Mouse (Mus musculus): ENCODE results near the gene Dennd5b.
"Not testable (repeated sequence)": the region's sequence is repeated elsewhere in the genome, so short reads cannot be mapped to it uniquely, and the experiment has no call there.

Dennd5b gene

GRCm38 (mm10) chr6:149101076-149101942 lies at the start of gene Dennd5b:
Dennd5b (minus strand) TSS chr6:149101680.
- peak; percentile 75 for DNase-seq (ENCODE audit: low spot score)

DNA sequence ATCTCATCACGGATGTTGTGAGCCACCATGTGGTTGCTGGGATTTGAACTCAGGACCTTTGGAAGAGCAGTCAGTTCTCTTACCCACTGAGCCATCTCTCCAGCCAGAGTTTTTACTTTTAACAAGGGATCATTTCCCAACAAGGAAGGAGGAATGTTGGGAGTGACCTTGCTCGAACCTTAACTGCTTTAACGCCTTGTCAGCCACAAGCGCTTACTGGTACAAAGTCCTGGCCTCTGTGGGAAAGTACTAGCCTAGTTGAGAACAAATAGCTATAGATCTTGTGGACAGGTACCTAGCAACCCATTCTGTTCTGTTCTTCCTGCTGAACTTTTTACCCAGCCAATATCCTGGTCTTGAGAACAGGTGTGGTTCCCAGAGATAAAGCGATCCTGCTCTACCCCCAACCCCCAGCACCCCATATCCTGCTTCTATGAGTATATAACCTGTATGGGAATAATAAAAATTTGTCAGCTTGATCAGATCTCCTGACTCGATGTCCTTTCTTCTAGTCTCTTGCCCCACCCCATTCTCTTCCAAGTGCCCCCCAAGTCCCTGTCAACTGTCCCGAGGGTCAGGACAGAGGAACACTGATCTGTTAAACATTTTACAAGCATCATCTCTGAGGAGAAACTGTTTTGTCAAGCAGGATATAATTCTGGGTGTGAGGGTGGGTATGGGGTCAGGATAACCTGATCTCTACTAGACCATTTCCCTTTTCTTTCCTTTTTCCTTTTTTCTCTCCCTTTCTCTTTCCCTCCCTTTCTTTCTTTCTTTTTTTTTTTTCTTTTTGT lies 47.2 kb upstream of the Dennd5b start:
- DNase-seq (ENCODE audit: low spot score) = peak; percentile 18

- no peak for DNase-seq (ENCODE audit: low spot score)
Measured at GRCm38 (mm10) chr6:149145143-149145542, 43.7 kb upstream of the Dennd5b start.

DNA sequence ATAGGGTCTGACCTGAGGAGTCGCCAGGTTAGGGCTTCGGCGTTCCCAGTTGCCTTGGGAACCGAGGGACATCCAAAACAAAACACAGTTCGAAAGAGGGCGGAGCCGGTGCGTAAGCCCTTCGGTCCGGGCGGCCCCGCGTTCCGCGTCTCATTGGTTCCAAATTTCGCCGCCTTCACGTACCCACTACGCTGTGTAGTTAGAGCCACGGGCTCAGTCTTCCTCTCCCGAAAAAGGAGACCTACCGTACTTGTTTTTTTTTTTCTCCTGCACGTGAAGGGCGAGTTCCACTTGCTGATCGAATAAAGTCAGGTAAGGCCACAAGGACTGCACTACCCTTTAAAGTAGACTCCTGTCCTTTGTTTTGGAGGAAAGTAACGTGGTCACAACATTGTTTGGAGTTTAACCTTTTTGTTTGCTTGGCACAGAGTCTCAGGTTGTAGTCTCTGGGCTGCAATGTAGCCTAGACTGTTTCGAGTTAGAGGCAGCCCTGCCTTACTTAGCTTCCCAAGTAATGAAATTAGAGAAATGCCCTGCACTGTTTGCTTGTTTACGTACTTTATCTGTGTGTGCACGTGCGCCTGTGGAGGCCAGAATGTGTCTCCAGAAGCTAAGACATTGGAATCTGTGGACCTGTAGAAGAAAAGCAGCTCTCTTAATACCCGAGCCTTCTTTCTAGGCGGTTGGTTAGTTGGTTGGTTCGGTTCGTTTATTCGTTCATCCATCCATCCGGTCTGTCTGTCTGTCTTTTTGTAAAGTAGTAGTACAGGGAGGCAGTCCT lies 40.1 kb upstream of the Dennd5b start:
- DNase-seq (ENCODE audit: low spot score) = peak; percentile 91

DNA sequence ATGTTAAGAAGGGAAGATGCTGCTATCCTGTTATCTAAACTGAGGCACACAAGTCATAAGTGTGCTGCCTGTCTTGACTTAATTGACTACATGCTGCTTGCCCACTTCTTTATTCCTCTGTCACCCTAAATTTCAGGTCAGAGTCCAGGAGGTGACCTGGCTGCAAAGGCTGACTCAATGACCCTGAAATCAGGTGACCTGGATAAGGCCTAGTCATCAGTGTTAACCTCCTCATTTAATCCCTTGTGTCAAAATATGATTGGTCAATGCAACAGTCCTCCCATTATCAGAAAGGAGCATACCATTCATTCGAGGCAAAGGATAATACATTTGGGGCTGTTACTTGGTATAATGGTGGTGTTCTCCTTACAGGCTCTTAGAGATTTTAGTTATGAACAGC lies 38.0 kb upstream of the Dennd5b start, which contains the start of gene Etfbkmt:
Etfbkmt (plus strand) TSS at position 379 of the 400 bp plus-strand sequence.
- no peak for DNase-seq (ENCODE audit: low spot score)

- no peak for DNase-seq (ENCODE audit: low spot score)
Measured at GRCm38 (mm10) chr6:149139011-149139410, 37.5 kb upstream of the Dennd5b start.

DNA sequence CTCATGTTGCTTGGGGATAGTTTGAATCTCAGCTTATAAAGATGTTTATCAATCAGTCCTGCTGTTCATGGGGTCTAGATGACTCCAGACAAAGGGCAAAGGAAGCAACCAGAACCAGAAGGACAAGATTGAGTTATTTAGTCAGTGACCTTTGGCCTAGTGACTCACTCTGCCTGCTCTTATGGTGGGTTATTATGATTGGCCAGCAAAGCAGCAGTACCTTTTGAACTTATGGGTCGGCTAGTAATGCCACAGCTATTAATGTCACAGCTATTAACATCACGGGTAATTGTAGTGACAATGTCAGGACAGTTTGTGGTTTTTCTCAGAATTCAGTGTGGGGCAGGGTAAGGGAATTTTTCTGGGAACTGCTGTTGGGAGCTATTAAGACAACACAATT lies 36.5 kb upstream of the Dennd5b start:
- DNase-seq (ENCODE audit: low spot score) = no peak

- DNase-seq (ENCODE audit: low spot score) = no peak
Measured at GRCm38 (mm10) chr6:149135631-149136030, 34.2 kb upstream of the Dennd5b start.

- no peak for DNase-seq (ENCODE audit: low spot score)
Measured at GRCm38 (mm10) chr6:149134391-149135150, 33.1 kb upstream of the Dennd5b start.

DNA sequence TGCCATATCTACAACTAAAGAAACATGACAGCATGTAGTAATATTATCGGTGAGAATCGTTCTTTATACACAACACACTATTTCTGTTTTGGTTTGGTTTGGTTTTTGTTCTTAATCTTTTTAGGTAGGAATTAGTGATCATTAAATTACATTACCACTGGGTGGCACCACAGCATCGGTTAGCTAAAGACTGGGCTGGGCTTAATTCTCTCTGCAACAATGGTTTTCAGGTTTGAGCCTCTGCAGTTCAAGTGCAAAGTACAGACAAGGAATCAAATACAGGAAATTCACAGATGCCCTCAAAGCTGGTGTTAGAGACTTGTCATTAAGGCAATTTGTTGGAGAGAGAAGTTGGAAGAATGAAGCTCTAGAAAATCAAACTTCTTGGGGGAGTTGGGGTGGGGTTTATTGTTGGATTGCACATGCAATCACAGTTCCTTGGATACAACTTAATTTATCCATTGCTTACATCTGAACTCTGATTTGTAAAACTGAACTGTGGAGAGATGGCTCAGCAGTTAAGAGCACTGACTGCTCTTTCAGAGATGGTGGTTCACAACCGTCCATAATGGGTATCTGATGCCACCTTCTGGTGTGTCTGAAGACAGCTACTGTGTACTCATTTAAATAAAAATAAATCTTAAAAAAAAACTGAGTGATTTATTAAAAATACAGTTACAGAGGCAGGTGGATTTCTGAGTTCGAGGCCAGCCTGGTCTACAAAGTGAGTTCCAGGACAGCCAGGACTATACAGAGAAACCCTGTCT lies 31.0 kb upstream of the Dennd5b start:
- DNase-seq (ENCODE audit: low spot score) = peak; percentile 56

DNA sequence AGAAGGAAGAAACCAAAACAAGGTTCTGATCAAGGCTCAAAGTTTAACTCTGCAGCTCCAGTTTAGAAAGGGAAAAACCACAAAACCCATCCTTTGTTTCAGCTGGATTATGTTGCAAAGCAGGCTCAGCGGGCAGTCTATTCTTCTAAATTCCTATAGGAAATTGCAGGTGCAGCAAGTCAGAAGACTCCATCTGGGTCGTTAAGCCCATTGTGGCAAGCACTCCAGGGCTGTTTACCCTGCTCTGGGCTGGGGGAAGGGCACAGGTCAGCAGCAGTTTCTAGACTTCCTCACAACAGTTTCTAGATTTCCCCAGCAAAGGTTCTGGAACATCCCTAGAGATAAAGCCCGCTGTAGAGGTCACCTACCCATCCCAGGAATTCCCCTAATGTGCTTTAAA lies 29.6 kb upstream of the Dennd5b start:
- DNase-seq (ENCODE audit: low spot score) = no peak

DNA sequence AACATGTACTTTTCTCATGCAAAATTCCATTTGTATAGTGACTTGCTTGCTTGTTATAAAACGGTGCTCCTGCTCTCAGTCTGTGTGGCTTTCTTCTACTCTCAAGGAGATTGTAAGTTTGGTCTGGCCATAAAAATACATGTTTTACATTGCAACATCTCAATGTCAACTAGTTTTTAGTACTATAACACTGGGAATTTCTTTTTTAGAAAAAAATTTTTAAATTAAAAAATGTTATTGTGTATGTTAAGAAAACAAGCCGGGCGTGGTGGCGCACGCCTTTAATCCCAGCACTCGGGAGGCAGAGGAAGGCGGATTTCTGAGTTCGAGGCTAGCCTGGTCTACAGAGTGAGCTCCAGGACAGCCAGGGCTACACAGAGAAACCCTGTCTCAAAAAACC lies 28.4 kb upstream of the Dennd5b start, which contains the start of gene Gm10203:
Gm10203 (plus strand) TSS at position 301 of the 400 bp plus-strand sequence.
- DNase-seq (ENCODE audit: low spot score) = not testable (repeated sequence)

DNA sequence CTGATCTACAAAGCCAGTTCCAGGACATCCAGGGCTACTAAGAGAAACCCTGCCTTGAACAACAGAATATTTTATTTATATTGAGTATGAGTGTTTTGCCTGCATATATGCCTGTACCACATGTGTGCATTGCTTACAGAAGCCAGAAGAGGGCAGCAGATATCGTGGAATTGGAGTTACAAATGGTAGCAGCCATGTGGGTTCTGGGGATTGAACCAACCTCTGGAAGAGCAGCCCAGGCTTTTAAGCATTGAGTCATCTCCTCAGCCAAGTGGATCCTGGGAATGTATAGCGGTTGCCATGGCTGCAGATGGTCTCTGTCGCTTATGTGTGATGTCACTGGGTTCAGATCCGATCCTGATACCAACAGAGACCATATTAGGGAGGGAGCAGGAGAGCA lies 25.2 kb upstream of the Dennd5b start:
- peak; percentile 62 for DNase-seq (ENCODE audit: low spot score)

- DNase-seq (ENCODE audit: low spot score) = no peak
Measured at GRCm38 (mm10) chr6:149123042-149123441, 21.6 kb upstream of the Dennd5b start.

- peak; percentile 76 for DNase-seq (ENCODE audit: low spot score)
Measured at GRCm38 (mm10) chr6:149119853-149120252, 18.4 kb upstream of the Dennd5b start.

- DNase-seq (ENCODE audit: low spot score) = no peak
Measured at GRCm38 (mm10) chr6:149118935-149119334, 17.5 kb upstream of the Dennd5b start.

- no peak for DNase-seq (ENCODE audit: low spot score)
Measured at GRCm38 (mm10) chr6:149116992-149117391, 15.5 kb upstream of the Dennd5b start.

GRCm38 (mm10) chr6:149108909-149109308 lies 7.4 kb upstream of the Dennd5b start:
- no peak for DNase-seq (ENCODE audit: low spot score)

DNA sequence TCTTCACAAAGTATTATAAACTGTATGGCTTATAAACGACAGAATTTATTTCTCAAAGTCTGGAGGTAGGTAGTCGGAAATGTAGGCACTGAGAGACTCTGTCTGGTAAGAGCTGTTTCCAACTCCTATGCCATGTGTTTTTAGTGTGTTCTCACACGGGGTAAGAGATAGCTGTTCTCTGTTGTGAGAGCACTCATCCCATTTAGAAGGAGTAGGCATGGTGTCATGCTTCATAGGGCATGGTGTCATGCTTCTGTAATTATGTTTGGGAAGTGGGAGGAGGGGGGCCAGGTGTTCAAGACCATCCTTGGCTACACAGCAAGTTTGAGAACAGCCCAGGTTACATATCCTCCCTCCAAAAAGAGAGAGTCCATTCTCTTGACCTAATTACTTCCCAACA lies 6.1 kb upstream of the Dennd5b start:
- DNase-seq (ENCODE audit: low spot score) = no peak

- DNase-seq (ENCODE audit: low spot score) = no peak
Measured at GRCm38 (mm10) chr6:149103451-149103850, 2.0 kb upstream of the Dennd5b start.

GRCm38 (mm10) chr6:149101943-149102243 lies 413 bp upstream of the Dennd5b start:
- no peak for DNase-seq (ENCODE audit: low spot score)

All from lung, postnatal 25 days (tissue).